Mouse (Mus musculus) testis, adult 2 months (tissue): ENCODE measurements around the gene Kirrel3. TPM values are rescaled to one million over a fixed set of nuclear protein-coding genes. Genes with fewer than 3 reads are reported as not detected.

Experiments
- H3K27ac ChIP-seq: fragments of 200-500 bp; 2 replicates; pipeline ENCODE4 v1.5.1; 2012; ENCODE audit warnings: low read depth, low read length; ENCODE audit not compliant: control insufficient read depth, insufficient read depth
- H3K27me3 ChIP-seq: fragments of 200-500 bp; 2 replicates; pipeline ENCODE4 v1.6.1; 2012; ENCODE audit warnings: mild to moderate bottlenecking, low read length, moderate library complexity; ENCODE audit not compliant: control insufficient read depth, insufficient read depth
- H3K36me3 ChIP-seq: fragments of 200-500 bp; 2 replicates; pipeline ENCODE4 v1.6.1; 2012; ENCODE audit warnings: mild to moderate bottlenecking, low read length; ENCODE audit not compliant: control insufficient read depth, insufficient read depth
- H3K4me1 ChIP-seq: fragments of 200-500 bp; 2 replicates; pipeline ENCODE4 v1.6.1; 2012; ENCODE audit warnings: low read length; ENCODE audit not compliant: control insufficient read depth, insufficient read depth
- H3K4me3 ChIP-seq: fragments of 200-500 bp; 2 replicates; pipeline ENCODE4 v1.5.1; 2012; ENCODE audit warnings: low read depth, mild to moderate bottlenecking, low read length, moderate library complexity, mixed read lengths; ENCODE audit not compliant: control insufficient read depth
- CTCF ChIP-seq: fragments of 200-500 bp; IDR thresholded peaks from 2 replicates; pipeline ENCODE4 v1.5.1; 2012; ENCODE audit warnings: low read depth, mild to moderate bottlenecking, inconsistent platforms, low read length, moderate library complexity; ENCODE audit not compliant: control insufficient read depth, insufficient read depth, insufficient replicate concordance
- POLR2A ChIP-seq: fragments of 200-500 bp; IDR thresholded peaks from 2 replicates; pipeline ENCODE4 v1.6.1; 2012; ENCODE audit warnings: low read depth, mild to moderate bottlenecking, inconsistent platforms, low read length, moderate library complexity; ENCODE audit not compliant: control insufficient read depth
- polyA plus RNA-seq: library from polyadenylated mRNA; depleted of rRNA; stranded (reverse); fragments of >200 nt; gene quantifications from 2 replicates; pipeline ENCODE4 v1.2.3, GENCODE M21; 2012

The Kirrel3 gene
- polyA plus RNA-seq, 1 experiment, result 0.10 TPM

DNA sequence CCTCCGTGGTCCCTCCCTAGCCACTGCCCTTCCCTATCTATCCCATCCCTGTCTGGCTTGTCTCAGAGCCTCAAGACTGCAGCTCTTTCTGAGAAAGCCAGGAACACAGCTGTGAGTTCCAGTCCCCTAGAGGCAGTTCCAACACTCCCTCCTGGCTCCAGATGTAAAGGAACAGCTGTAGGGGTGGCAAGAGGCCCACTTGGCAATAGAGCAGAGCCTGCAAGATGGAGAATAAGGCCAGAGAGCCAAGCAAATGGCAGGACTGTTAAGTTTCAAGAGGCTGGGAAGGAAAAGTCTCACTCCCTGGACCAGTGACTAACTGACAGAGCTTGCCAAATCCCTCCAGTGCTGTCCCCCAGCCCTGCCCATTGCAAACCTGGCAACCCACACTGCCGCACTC is 560.1 kb downstream of the Kirrel3 start:
- TF ChIP-seq CTCF, result no peak
- no peak for TF ChIP-seq POLR2A
- H3K4me1 ChIP-seq, result peaks cover 12% of the 10 kb centered on the region
- H3K27ac ChIP-seq, result peak overlapping the region; percentile 84
- H3K4me3 ChIP-seq, result no peak overlapping the region
- no peaks in the 10 kb centered on the region for H3K36me3 ChIP-seq
- no peaks in the 10 kb centered on the region for H3K27me3 ChIP-seq

DNA sequence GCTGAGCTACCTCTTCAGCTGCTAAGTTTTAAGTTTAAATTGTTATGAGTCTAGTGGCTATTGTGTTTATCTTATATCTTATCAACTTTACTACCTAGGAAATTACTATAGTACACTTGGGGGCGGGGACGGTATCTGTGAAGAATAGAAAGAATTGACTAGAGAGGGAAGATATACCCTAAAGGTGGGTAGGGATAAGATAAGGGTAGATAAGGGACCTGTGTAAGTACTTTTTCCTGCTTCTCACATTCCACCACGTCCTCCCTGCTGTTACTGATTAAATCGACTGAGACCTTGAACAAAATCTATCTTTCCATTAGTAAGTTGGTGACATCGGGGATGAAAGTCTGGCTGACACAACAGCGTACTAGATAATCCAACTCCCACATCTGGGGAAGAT is 562.8 kb downstream of the Kirrel3 start:
- H3K4me3 ChIP-seq, result no peak overlapping the region
- H3K36me3 ChIP-seq, result no peaks in the 10 kb centered on the region
- TF ChIP-seq CTCF (no peak), POLR2A (no peak)
- H3K27ac ChIP-seq, result no peak overlapping the region
- H3K27me3 ChIP-seq, result no peaks in the 10 kb centered on the region
- peaks cover 16% of the 10 kb centered on the region for H3K4me1 ChIP-seq

DNA sequence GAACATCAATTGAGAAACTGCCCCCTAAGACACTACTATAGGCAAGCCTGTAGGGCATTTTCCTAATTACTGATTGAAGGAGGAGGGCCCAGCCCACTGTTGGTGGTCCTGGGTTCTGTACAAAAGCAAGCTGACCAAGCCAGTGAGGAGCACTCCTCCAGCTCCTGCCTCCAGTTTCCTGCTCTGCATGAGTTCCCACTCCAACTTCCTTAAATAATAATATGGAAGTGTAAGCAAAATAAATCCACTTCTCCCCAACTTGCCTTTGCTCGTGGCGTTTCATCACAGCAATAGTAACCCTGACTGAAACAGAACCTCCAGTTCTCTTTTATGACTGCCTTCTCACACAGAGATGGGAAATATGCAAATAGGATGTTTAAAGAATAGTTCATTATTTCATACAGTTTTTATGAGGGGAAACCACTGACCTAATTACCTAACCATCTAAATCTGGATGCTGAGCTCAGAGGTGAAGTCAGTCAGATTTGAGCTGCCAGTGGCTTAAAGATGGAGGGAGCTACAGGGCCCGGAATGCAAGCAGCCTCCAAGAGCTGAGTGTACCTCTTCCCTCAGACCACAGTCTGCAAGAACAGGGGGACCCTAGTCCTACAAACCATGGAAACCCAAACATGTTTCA is 564.3 kb downstream of the Kirrel3 start:
- H3K27ac ChIP-seq, result no peak overlapping the region
- H3K4me1 ChIP-seq, result peaks cover 12% of the 10 kb centered on the region
- H3K36me3 ChIP-seq, result no peaks in the 10 kb centered on the region
- TF ChIP-seq POLR2A (no peak), CTCF (no peak)
- H3K4me3 ChIP-seq, result no peak overlapping the region
- H3K27me3 ChIP-seq, result no peaks in the 10 kb centered on the region

DNA sequence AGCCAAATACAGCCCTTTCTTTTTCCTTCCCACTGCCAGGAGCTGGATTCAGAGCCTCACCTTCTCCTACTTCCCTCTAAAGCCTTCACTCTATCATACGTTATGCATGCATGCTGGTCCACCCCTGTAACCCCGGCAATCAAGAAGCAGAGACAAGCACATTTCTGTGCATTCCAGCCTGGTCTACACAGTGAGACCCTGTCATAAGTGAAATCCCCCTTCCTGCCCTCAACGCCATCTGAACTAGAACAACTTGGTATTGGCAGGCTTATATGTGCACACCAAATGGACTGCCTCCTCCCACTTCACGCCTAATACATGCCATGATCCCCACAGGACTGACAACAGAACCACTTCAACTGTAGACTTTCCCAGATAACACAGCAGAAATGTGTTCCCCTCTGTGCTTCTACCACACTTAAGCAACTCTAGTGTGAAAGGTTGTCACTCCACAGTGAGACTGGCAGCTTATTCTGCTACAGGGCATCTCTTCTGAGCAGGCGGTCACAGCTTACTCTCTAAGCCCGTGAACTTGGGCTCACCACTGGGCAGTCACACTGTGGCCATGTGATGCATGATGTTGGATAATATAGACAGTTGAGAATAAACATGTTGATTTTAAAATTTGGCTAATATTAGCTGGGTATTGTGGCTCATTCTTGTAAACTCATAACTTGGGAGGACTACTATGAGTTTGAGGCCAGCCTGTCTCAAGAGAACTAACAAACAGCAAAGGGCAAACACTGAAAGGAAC is 565.2 kb downstream of the Kirrel3 start:
- no peaks in the 10 kb centered on the region for H3K36me3 ChIP-seq
- no peak for TF ChIP-seq POLR2A
- no peaks in the 10 kb centered on the region for H3K27me3 ChIP-seq
- no peak overlapping the region for H3K27ac ChIP-seq
- H3K4me3 ChIP-seq, result no peak overlapping the region
- H3K4me1 ChIP-seq, result peaks cover 8% of the 10 kb centered on the region

DNA sequence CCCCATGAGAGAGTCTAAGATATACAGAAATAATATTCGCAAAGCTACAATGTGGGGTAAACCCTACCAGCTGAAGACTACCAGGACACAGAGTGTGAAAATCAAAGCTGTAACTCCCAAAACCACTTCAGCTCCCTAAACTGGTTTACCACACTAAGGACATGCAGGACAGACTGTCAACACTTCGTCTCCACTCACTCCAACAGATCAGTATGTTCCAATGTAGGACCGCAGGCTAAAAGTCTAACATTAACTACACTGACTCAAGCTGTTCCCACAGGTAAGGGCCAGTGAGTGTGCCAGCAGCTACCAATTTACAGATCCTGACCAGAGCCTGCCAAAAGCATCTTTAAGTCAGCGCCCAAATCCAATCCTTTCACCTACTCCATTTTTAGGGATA is 566.0 kb downstream of the Kirrel3 start:
- TF ChIP-seq POLR2A (no peak), CTCF (no peak)
- peaks cover 4% of the 10 kb centered on the region for H3K4me1 ChIP-seq
- H3K27me3 ChIP-seq, result no peaks in the 10 kb centered on the region
- H3K27ac ChIP-seq, result no peak overlapping the region
- no peaks in the 10 kb centered on the region for H3K36me3 ChIP-seq
- no peak overlapping the region for H3K4me3 ChIP-seq

DNA sequence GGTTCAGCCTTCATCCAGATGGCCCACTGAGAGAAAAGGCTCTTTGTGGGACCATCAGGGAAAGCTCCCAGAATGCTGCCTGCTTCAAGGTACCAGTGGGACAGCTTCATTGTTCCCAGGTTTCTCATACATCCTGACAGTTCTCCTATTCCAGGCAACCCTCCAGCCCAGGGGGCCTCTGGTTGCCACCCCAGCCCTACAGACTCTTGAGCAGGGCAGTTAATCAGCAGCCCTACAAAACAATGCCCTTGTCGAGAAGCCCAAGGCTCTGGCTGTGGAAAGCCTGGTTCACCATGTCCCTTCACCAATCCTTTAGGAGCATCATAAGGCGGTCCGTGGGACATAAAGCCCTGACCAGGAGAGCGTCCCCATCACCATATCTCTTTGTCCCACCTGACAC is 567.0 kb downstream of the Kirrel3 start:
- Histone ChIP-seq H3K4me3 (peak overlapping the region; percentile 75), H3K36me3 (no peaks in the 10 kb centered on the region), H3K27ac (no peak overlapping the region), H3K4me1 (peaks cover 4% of the 10 kb centered on the region), H3K27me3 (no peaks in the 10 kb centered on the region)
- TF ChIP-seq CTCF (no peak), POLR2A (no peak)

DNA sequence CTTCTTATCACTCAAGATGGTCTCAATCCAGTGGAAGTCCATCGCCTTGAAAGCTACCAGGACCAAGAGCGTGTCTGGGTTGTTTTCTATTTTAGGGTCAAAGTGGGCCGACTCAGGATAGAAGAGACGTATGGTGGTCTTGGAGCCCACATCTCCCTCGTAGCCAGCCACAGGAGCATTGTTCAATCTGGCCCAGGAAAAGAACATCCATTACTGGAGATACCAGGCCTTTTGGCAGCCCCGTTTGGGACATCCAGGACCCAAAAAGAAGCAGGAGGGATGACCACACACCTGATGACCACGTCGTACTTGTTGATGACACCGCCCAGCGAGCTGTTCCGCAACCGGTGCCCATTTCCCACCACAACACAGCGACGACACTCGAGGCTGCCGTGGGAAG is 567.4 kb downstream of the Kirrel3 start:
- Histone ChIP-seq H3K27me3 (no peaks in the 10 kb centered on the region), H3K4me3 (peak overlapping the region; percentile 75), H3K4me1 (peaks cover 4% of the 10 kb centered on the region), H3K27ac (no peak overlapping the region), H3K36me3 (no peaks in the 10 kb centered on the region)
- TF ChIP-seq POLR2A, result no peak
- TF ChIP-seq CTCF, result no peak
